Mouse (Mus musculus): ENCODE results near the gene Pnisr. TPM values are rescaled to one million over a fixed set of nuclear protein-coding genes. Genes with fewer than 3 reads are reported as not detected.
A peak's percentile ranks its signal among the peaks of the same experiment; 100 is the strongest.

Gene Pnisr
- polyA plus RNA-seq, 1 experiment from 2014 or later, result 150 TPM

GRCm38 (mm10) chr4:21878776-21879175, 31.4 kb downstream of the Pnisr start:
- ATAC-seq (ENCODE audit: low read depth), result no peak
- 20% methylated on average over 6 of the region's 6 CpGs for WGBS
- Histone ChIP-seq H3K27me3 (no peaks in the 10 kb centered on the region), H3K4me1 (replicated peaks) (peaks cover 9% of the 10 kb centered on the region), H3K27ac (replicated peaks) (peak overlapping the region; percentile 95; the same call in 1 of the 2 replicates), H3K36me3 (peaks cover 18% of the 10 kb centered on the region), H3K4me3 (peak overlapping the region; percentile 74), H3K4me2 (peak overlapping the region; percentile 68), H3K9ac (peak overlapping the region; percentile 85; the same call in 1 of the 2 replicates), H3K9me3 (no peaks in the 10 kb centered on the region)

- under 1% methylated on average over 51 of the region's 51 CpGs for WGBS
- Histone ChIP-seq H3K4me1 (replicated peaks) (peaks cover 9% of the 10 kb centered on the region), H3K36me3 (peaks cover 11% of the 10 kb centered on the region), H3K27me3 (no peaks in the 10 kb centered on the region), H3K9ac (peak within 1 kb of the TSS; percentile 85), H3K4me2 (peak within 1 kb of the TSS; percentile 68), H3K9me3 (no peaks in the 10 kb centered on the region), H3K4me3 (peak within 1 kb of the TSS; percentile 74), H3K27ac (replicated peaks) (peak within 1 kb of the TSS; percentile 95)
- ATAC-seq (ENCODE audit: low read depth), result peak; percentile 95
These were observed 32.3 kb downstream of the Pnisr start, which contains the start of gene Coq3 for GRCm38 (mm10) chr4:21879565-21880220. Gene Coq3 (plus strand): TSS chr4:21879673.

GRCm38 (mm10) chr4:21882806-21883205, 35.4 kb downstream of the Pnisr start:
- 93% methylated on average over 6 of the region's 6 CpGs for WGBS
- no peak overlapping the region for H3K27ac ChIP-seq (replicated peaks)
- H3K9ac ChIP-seq, result no peak overlapping the region
- no peak overlapping the region for H3K4me2 ChIP-seq
- H3K27me3 ChIP-seq, result no peaks in the 10 kb centered on the region
- H3K9me3 ChIP-seq, result no peaks in the 10 kb centered on the region
- no peak overlapping the region for H3K4me3 ChIP-seq
- no peaks in the 10 kb centered on the region for H3K36me3 ChIP-seq
- H3K4me1 ChIP-seq (replicated peaks), result peaks cover 9% of the 10 kb centered on the region
- ATAC-seq (ENCODE audit: low read depth), result no peak

GRCm38 (mm10) chr4:21885831-21886230, 38.4 kb downstream of the Pnisr start:
- Histone ChIP-seq H3K36me3 (no peaks in the 10 kb centered on the region), H3K9ac (no peak overlapping the region), H3K9me3 (no peaks in the 10 kb centered on the region), H3K4me1 (replicated peaks) (no peaks in the 10 kb centered on the region), H3K27me3 (no peaks in the 10 kb centered on the region), H3K4me3 (no peak overlapping the region), H3K4me2 (no peak overlapping the region), H3K27ac (replicated peaks) (no peak overlapping the region)
- ATAC-seq (ENCODE audit: low read depth), result no peak
- 86% methylated on average over 8 of the region's 8 CpGs for WGBS

Other genes starting within 250 kb of the Pnisr start
- gene Prdm13, start 161.6 kb upstream of the Pnisr start, polyA plus RNA-seq (2015; fragmentation: Nextera tagmentation; extraction: Ambion mirVana), result 1.4 and 2.0 TPM in 2 replicates
- gene Ccnc, start 119.9 kb upstream of the Pnisr start, polyA plus RNA-seq (2015; fragmentation: Nextera tagmentation; extraction: Ambion mirVana), result 69.8 and 72.8 TPM in 2 replicates
- 6.5 and 8.4 TPM in 2 replicates for gene Usp45, start 80.4 kb upstream of the Pnisr start, polyA plus RNA-seq (2015; fragmentation: Nextera tagmentation; extraction: Ambion mirVana)
- 23.9 and 24.8 TPM in 2 replicates for gene Tstd3, start 80.4 kb upstream of the Pnisr start, polyA plus RNA-seq (2015; fragmentation: Nextera tagmentation; extraction: Ambion mirVana)
- gene Coq3, start 32.1 kb downstream of the Pnisr start, polyA plus RNA-seq (2015; fragmentation: Nextera tagmentation; extraction: Ambion mirVana), result 12.3 and 13.4 TPM in 2 replicates
- gene Faxc, start 83.7 kb downstream of the Pnisr start, polyA plus RNA-seq (2015; fragmentation: Nextera tagmentation; extraction: Ambion mirVana), result 19.6 and 20.3 TPM in 2 replicates